Mouse (Mus musculus) cortical plate, adult 2 months (tissue): ENCODE results near the gene Hist1h3d. TPM values are rescaled to one million over a fixed set of nuclear protein-coding genes. Genes with fewer than 3 reads are reported as not detected.
A peak's percentile ranks its signal among the peaks of the same experiment; 100 is the strongest.
"Not testable (repeated sequence)": the region's sequence is repeated elsewhere in the genome, so short reads cannot be mapped to it uniquely, and the experiment has no call there.

Experiments used
- H3K27ac ChIP-seq: fragments of 200-500 bp; 2 replicates; pipeline ENCODE4 v1.5.1; 2012; ENCODE audit warnings: low read length, control low read depth, inconsistent platforms; ENCODE audit not compliant: insufficient read depth
- H3K4me1 ChIP-seq: fragments of 200-500 bp; 2 replicates; pipeline ENCODE4 v1.6.1; 2011; ENCODE audit warnings: low read length; ENCODE audit not compliant: control insufficient read depth, insufficient read depth
- H3K4me3 ChIP-seq: fragments of 200-500 bp; 2 replicates; pipeline ENCODE4 v1.5.1; 2011; ENCODE audit warnings: mild to moderate bottlenecking, low read length, control low read depth; ENCODE audit not compliant: insufficient read depth
- CTCF ChIP-seq: fragments of 200-500 bp; IDR thresholded peaks from 2 replicates; pipeline ENCODE4 v1.5.1; 2011; ENCODE audit warnings: mild to moderate bottlenecking, control low read depth, low read length; ENCODE audit not compliant: insufficient read depth; ENCODE audit errors: extremely low read depth
- POLR2A ChIP-seq: fragments of 200-500 bp; IDR thresholded peaks from 2 replicates; pipeline ENCODE4 v1.6.1; 2011; ENCODE audit warnings: mild to moderate bottlenecking, low read length, control low read depth; ENCODE audit not compliant: insufficient read depth; ENCODE audit errors: extremely low read depth
- polyA plus RNA-seq: library from polyadenylated mRNA; depleted of rRNA; stranded (reverse); fragments of >200 nt; gene quantifications from 2 replicates; pipeline ENCODE4 v1.2.3, GENCODE M21; 2012

Hist1h3d gene
- polyA plus RNA-seq, 1 experiment, result 3.0 TPM

GRCm38 (mm10) chr13:23543965-23544786 is 31.4 kb upstream of the Hist1h3d start, which contains the start of gene Hist1h3f:
Gene Hist1h3f (plus strand): TSS chr13:23544052.
- Histone ChIP-seq H3K4me1 (no peaks in the 10 kb centered on the region), H3K27ac (peak within 1 kb of the TSS; percentile 55; the same call in 1 of the 2 replicates), H3K4me3 (peak within 1 kb of the TSS; percentile 29)
- TF ChIP-seq POLR2A, result peak; percentile 96
- no peak for TF ChIP-seq CTCF

- H3K4me3 ChIP-seq, result peak overlapping the region; percentile 29
- not testable (repeated sequence) for H3K27ac ChIP-seq, H3K4me1 ChIP-seq
Observed at GRCm38 (mm10) chr13:23544787-23545120, 30.8 kb upstream of the Hist1h3d start.

- Histone ChIP-seq H3K4me3 (no peak overlapping the region), H3K4me1 (no peaks in the 10 kb centered on the region; the same call in 1 of the 2 replicates), H3K27ac (no peak overlapping the region)
- TF ChIP-seq CTCF (no peak), POLR2A (no peak)
Observed at GRCm38 (mm10) chr13:23546694-23547093, 28.9 kb upstream of the Hist1h3d start.

DNA sequence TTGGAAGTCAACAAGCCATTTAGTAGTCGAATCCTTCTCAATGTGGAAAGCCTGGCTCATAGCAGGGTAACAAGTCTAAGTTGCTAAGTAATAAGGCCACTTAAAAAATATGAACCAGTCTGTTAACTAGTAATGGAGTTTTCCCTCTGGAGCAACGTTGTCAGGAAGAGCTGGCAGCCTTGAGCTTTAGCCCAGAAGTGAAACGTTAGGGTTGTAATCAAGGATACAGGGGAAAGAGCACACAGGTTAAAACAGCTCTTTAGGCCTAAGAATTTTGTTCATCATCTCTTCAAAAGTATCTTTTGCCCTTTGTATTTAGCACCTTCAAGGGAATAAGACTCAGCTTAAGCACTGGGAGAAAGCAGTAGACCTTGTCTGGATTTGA is 24.8 kb upstream of the Hist1h3d start:
- TF ChIP-seq POLR2A, result no peak
- Histone ChIP-seq H3K4me3 (peak overlapping the region; percentile 66), H3K27ac (peak overlapping the region; percentile 57; the same call in 1 of the 2 replicates), H3K4me1 (no peaks in the 10 kb centered on the region; the same call in 1 of the 2 replicates)

GRCm38 (mm10) chr13:23551146-23551834 is 24.3 kb upstream of the Hist1h3d start, which contains the start of gene Hist1h4f:
Gene Hist1h4f (minus strand): TSS chr13:23551648.
- not testable (repeated sequence) for H3K4me1 ChIP-seq
- Histone ChIP-seq H3K4me3 (peak within 1 kb of the TSS; percentile 66), H3K27ac (peak within 1 kb of the TSS; percentile 57; the same call in 1 of the 2 replicates)
- peak; percentile 96 for TF ChIP-seq POLR2A

- Histone ChIP-seq H3K27ac (no peak overlapping the region), H3K4me1 (no peaks in the 10 kb centered on the region; the same call in 1 of the 2 replicates), H3K4me3 (peak overlapping the region; percentile 66; the same call in 1 of the 2 replicates)
- TF ChIP-seq CTCF (no peak), POLR2A (no peak)
Observed at GRCm38 (mm10) chr13:23551931-23552914, 23.3 kb upstream of the Hist1h3d start.

DNA sequence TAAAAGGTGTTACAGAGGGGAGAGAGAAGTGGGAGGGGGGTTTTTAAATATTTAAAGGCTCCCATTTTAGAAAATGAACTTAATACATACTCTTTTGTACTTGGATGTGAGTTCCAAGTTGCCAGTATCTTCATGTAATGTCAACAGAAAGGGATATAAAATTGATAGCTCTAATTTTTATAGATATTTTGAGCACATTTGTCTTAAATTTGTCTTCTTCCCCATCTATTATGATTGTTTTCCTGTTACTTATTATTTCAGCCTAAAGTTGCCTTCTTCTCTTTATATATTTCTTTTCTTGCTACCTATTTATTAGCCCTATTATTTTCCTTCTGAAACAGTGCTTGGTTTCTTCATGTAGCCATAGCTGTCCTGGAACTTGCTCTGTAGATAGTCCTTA is 22.6 kb upstream of the Hist1h3d start, which contains the start of gene Hist1h1d:
Gene Hist1h1d (plus strand): TSS at position 301 of the 400 bp plus-strand sequence.
- no peak for TF ChIP-seq POLR2A
- TF ChIP-seq CTCF, result no peak
- Histone ChIP-seq H3K4me1 (no peaks in the 10 kb centered on the region; the same call in 1 of the 2 replicates), H3K27ac (no peak within 1 kb of the TSS), H3K4me3 (no peak within 1 kb of the TSS)

DNA sequence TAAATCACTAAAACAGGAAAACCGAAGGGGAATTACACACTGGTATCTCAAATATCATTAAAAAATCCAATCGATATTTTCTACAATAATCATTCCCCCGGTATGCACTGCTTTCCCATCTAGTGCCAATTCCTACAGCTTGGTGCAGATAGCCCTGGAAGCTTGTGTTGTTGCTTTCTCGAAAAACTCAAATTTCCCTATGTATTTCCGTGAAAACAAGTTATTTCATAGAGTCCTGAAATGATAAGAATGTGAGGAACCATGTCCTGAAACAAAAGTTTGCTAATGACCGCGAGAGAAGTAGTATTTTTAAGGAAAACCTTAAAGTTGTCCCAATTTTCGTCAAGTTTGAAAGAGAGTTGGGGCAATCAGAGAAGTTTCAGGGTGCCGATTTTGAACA is 21.2 kb upstream of the Hist1h3d start:
- Histone ChIP-seq H3K4me3 (peak overlapping the region; percentile 85), H3K4me1 (no peaks in the 10 kb centered on the region; the same call in 1 of the 2 replicates), H3K27ac (peak overlapping the region; percentile 84; the same call in 1 of the 2 replicates)
- TF ChIP-seq CTCF (no peak), POLR2A (no peak)

DNA sequence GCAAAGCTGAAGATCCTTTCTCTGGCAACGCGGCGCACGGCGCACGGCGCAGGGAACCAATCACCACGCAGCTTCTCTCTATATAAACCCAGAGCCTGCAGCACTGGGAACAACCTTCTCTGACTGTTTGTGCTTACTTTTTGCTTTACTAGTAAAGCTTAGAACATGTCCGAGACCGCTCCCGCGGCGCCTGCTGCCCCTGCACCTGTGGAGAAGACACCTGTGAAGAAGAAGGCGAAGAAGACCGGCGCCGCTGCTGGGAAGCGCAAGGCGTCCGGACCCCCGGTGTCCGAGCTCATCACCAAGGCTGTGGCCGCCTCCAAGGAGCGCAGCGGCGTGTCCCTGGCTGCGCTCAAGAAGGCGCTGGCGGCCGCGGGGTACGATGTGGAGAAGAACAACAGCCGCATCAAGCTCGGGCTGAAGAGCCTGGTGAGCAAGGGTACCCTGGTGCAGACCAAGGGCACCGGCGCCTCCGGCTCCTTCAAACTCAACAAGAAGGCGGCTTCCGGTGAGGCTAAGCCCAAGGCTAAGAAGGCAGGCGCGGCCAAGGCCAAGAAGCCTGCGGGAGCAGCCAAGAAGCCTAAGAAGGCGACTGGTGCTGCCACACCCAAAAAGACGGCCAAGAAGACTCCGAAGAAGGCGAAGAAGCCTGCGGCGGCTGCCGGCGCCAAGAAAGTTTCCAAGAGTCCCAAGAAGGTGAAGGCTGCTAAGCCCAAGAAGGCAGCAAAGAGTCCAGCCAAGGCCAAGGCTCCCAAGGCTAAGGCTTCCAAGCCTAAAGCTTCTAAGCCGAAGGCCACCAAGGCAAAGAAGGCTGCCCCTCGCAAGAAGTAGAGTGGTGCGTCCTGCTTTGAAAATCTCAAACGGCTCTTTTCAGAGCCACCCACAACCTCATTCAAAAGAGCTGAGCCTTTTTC is 20.4 kb upstream of the Hist1h3d start:
- H3K4me1 ChIP-seq, result no peaks in the 10 kb centered on the region; the same call in 1 of the 2 replicates
- peak overlapping the region; percentile 85 for H3K4me3 ChIP-seq
- TF ChIP-seq CTCF (no peak), POLR2A (peak; percentile 94)

More for the DNA sequence above, 20.4 kb upstream of the Hist1h3d start:
- peak overlapping the region; percentile 88; the same call in 1 of the 2 replicates for H3K27ac ChIP-seq
